Mouse (Mus musculus): ENCODE results near the gene Pakap. TPM values are rescaled to one million over a fixed set of nuclear protein-coding genes. Genes with fewer than 3 reads are reported as not detected.
"Not testable (repeated sequence)": the region's sequence is repeated elsewhere in the genome, so short reads cannot be mapped to it uniquely, and the experiment has no call there.

Gene Pakap
- polyA plus RNA-seq, 1 experiment: 6.3 TPM

DNA sequence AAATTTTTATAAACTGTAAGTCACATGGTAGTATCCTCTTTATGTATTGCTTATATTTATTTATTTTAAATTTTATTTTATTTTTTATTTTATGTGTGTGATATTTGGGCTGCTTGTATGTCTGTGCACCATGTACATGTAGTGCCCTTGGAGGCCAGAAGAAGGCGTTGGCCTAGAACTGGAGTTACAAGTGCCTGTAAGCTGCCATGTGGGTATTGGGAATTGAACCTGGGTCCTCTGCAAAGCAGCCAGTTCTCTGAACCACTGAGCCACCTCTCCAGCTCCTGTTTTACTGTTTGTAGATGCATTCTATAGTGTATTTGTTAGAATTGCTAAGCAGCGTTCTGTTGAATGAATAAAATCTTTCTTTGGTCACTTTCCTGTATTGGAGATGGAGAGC is 320.3 kb downstream of the Pakap start:
- 99% methylated on average over 2 of the region's 2 CpGs for WGBS
- no peak overlapping the region for H3K4me3 ChIP-seq (replicated peaks; ENCODE audit: insufficient read depth, low read depth, low read length)
- no peaks in the 10 kb centered on the region; the same call in 1 of the 2 replicates for H3K4me1 ChIP-seq (ENCODE audit: control insufficient read depth, insufficient read depth, low read length)
- H3K27ac ChIP-seq (ENCODE audit: insufficient read depth, low read length): no peak overlapping the region
- no peak for DNase-seq
- TF ChIP-seq CTCF (IDR thresholded peaks at IDR 0.05; ENCODE audit: borderline replicate concordance, insufficient read depth, low read depth, low read length): no peak
- H3K27me3 ChIP-seq (ENCODE audit: control insufficient read depth, insufficient read depth, low read length): no peaks in the 10 kb centered on the region

DNA sequence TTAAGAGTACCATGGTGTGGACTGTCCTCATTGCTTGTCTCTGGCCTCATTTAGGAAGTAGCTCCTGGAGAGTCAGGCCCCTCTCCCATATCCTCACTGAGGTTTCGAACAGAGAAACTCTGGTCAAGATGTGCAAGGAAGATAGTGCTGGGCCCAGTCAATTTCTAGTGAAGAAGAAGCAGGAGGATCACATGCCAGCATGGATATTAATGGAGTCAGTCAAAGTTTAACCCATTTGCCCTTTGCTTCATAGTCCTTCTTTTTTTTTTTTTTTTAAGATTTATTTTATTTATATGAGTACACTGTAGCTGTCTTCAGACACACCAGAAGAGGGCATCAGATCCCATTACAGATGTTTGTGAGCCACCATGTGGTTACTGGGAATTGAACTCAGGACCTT is 321.0 kb downstream of the Pakap start:
- not testable (repeated sequence) for H3K4me3 ChIP-seq (replicated peaks; ENCODE audit: insufficient read depth, low read depth, low read length)

DNA sequence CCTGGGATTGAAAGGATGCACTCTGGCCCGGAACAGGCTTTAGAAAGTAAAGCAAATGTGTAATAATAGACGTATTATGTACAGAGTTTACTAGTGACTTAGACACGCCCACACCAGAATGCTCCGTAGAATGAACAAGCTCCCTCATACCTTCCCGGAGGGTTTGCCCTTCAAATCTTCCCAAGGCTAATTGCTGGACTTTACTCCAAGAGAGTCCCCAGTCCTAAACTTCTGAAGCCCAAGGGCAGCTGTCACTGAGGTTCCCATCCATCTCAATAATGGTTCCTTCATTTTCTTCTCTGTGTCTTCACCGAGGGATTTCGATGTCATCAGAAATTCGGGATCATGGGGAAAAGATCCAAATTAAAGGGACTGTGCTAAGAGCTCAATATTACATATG is 321.8 kb downstream of the Pakap start:
- no peaks in the 10 kb centered on the region; the same call in 1 of the 2 replicates for H3K4me1 ChIP-seq (ENCODE audit: control insufficient read depth, insufficient read depth, low read length)
- DNase-seq: no peak
- H3K4me3 ChIP-seq (replicated peaks; ENCODE audit: insufficient read depth, low read depth, low read length): no peak overlapping the region
- TF ChIP-seq POLR2A (IDR thresholded peaks at IDR 0.05; ENCODE audit: borderline replicate concordance, insufficient read depth, low read length): no peak
- no peak for TF ChIP-seq CTCF (IDR thresholded peaks at IDR 0.05; ENCODE audit: borderline replicate concordance, insufficient read depth, low read depth, low read length)
- no peak overlapping the region for H3K27ac ChIP-seq (ENCODE audit: insufficient read depth, low read length)
- WGBS: 92% methylated on average over 8 of the region's 8 CpGs
- no peaks in the 10 kb centered on the region for H3K27me3 ChIP-seq (ENCODE audit: control insufficient read depth, insufficient read depth, low read length)

More for the DNA sequence above, 321.0 kb downstream of the Pakap start:
- DNase-seq; H3K4me1 ChIP-seq (ENCODE audit: control insufficient read depth, insufficient read depth, low read length); H3K27me3 ChIP-seq (ENCODE audit: control insufficient read depth, insufficient read depth, low read length); H3K27ac ChIP-seq (ENCODE audit: insufficient read depth, low read length): not testable (repeated sequence)
- WGBS: 94% methylated on average over 1 of the region's 1 CpGs

DNA sequence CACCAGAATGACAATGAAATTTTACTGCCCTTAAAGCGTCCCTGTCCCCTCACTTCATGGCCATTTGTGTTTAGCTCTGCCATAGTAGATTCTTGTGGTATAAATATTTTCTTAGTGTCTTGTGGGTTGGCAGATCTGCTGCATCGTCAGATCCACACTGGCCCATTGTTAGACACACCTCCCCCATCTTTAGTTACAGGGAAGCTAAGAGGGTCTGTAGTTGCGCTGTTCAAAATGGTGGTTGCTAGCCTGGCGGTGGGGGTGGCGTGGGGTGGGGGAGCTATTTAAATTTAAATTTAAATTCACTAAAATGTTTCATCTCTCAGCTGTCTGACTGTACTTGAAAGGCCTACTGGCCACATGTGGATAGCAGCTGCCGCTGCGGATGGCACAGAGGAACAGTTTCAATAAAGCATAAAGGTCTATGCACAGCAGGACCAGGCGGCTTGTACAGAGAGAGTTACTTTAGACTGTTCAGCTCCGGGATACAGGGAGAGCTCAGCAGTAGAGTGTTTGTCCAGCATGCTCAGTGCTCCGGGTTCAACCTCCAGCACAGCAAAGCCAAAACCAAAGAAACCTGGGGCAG is 324.1 kb downstream of the Pakap start:
- Histone ChIP-seq H3K4me1 (ENCODE audit: control insufficient read depth, insufficient read depth, low read length) (no peaks in the 10 kb centered on the region; the same call in 1 of the 2 replicates), H3K27me3 (ENCODE audit: control insufficient read depth, insufficient read depth, low read length) (no peaks in the 10 kb centered on the region), H3K27ac (ENCODE audit: insufficient read depth, low read length) (no peak overlapping the region), H3K4me3 (replicated peaks; ENCODE audit: insufficient read depth, low read depth, low read length) (no peak overlapping the region)
- 32% methylated on average over 10 of the region's 10 CpGs for WGBS
- no peak for TF ChIP-seq POLR2A (IDR thresholded peaks at IDR 0.05; ENCODE audit: borderline replicate concordance, insufficient read depth, low read length)
- no peak for TF ChIP-seq CTCF (IDR thresholded peaks at IDR 0.05; ENCODE audit: borderline replicate concordance, insufficient read depth, low read depth, low read length)
- no peak for DNase-seq

DNA sequence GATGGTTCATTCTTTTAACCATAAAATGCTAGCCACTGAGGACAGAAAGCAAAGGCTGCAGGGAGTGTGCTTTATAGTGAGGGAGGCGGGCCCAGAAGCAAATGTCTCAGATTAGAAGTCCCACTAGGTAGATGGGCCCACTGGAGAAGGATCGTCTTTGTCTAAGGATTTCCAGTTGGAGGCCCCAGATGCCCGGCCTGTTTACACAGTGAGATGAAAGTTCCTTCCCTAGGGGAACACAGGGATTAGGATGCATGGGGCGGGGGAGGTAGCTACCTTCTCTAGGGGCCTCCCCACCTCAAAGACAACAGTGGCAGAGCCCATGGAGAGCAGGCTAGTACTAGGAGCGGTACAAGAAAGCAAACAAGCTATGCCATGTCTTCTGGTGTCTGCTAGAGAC is 327.2 kb downstream of the Pakap start:
- WGBS: 60% methylated on average over 5 of the region's 5 CpGs
- H3K27me3 ChIP-seq (ENCODE audit: control insufficient read depth, insufficient read depth, low read length): no peaks in the 10 kb centered on the region
- no peak overlapping the region for H3K27ac ChIP-seq (ENCODE audit: insufficient read depth, low read length)
- no peak overlapping the region for H3K4me3 ChIP-seq (replicated peaks; ENCODE audit: insufficient read depth, low read depth, low read length)
- DNase-seq: no peak
- TF ChIP-seq CTCF (IDR thresholded peaks at IDR 0.05; ENCODE audit: borderline replicate concordance, insufficient read depth, low read depth, low read length): no peak
- TF ChIP-seq POLR2A (IDR thresholded peaks at IDR 0.05; ENCODE audit: borderline replicate concordance, insufficient read depth, low read length): no peak
- H3K4me1 ChIP-seq (ENCODE audit: control insufficient read depth, insufficient read depth, low read length): no peaks in the 10 kb centered on the region

DNA sequence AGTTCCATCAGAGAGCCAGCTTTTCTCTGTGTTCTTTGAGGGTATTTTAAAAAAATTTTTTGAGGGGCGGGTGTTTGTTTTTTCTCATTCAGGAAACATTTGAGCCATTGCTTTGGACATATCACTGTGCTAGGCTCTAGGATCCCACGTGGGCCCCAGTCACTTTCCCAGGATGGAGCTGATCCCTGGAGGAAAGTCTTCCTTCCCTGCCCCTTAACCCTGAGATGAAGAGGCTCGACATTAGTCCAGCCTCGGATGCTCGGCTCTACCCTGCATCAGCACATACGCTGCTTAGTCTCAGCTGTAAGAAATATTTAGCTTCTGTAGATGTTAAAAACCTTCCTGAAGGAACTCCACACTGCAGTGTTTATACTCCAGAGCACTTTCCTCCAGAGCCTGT is 327.9 kb downstream of the Pakap start:
- H3K4me3 ChIP-seq (replicated peaks; ENCODE audit: insufficient read depth, low read depth, low read length): no peak overlapping the region
- H3K4me1 ChIP-seq (ENCODE audit: control insufficient read depth, insufficient read depth, low read length): no peaks in the 10 kb centered on the region

DNA sequence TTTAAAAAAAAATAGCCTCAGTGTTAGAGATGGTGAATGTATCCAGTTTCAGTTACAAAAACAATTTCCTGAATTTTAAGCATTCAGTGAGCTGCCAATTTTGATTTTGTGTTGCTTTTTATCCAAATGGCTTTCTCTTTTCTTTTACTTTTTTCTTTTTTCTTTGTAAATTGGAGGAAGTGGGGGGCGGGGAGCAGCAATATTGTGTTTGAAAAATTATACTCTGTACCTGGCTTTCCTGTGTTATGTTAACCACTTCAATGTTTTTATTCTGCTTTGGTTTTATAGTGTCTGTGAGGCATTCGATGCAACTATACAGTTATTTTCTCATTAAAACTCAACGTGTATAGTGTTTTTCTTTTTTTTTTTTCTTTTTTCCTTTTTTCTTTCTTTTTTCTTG is 328.7 kb downstream of the Pakap start:
- Histone ChIP-seq H3K27ac (ENCODE audit: insufficient read depth, low read length) (no peak overlapping the region), H3K4me1 (ENCODE audit: control insufficient read depth, insufficient read depth, low read length) (no peaks in the 10 kb centered on the region), H3K27me3 (ENCODE audit: control insufficient read depth, insufficient read depth, low read length) (no peaks in the 10 kb centered on the region), H3K4me3 (replicated peaks; ENCODE audit: insufficient read depth, low read depth, low read length) (no peak overlapping the region)
- no peak for DNase-seq
- TF ChIP-seq CTCF (IDR thresholded peaks at IDR 0.05; ENCODE audit: borderline replicate concordance, insufficient read depth, low read depth, low read length) (no peak), POLR2A (IDR thresholded peaks at IDR 0.05; ENCODE audit: borderline replicate concordance, insufficient read depth, low read length) (no peak)
- WGBS: 84% methylated on average over 3 of the region's 3 CpGs

More for the DNA sequence above, 327.9 kb downstream of the Pakap start:
- DNase-seq: no peak
- Histone ChIP-seq H3K27me3 (ENCODE audit: control insufficient read depth, insufficient read depth, low read length) (no peaks in the 10 kb centered on the region), H3K27ac (ENCODE audit: insufficient read depth, low read length) (no peak overlapping the region)
- WGBS: 75% methylated on average over 6 of the region's 6 CpGs
- no peak for TF ChIP-seq CTCF (IDR thresholded peaks at IDR 0.05; ENCODE audit: borderline replicate concordance, insufficient read depth, low read depth, low read length)
- TF ChIP-seq POLR2A (IDR thresholded peaks at IDR 0.05; ENCODE audit: borderline replicate concordance, insufficient read depth, low read length): no peak

DNA sequence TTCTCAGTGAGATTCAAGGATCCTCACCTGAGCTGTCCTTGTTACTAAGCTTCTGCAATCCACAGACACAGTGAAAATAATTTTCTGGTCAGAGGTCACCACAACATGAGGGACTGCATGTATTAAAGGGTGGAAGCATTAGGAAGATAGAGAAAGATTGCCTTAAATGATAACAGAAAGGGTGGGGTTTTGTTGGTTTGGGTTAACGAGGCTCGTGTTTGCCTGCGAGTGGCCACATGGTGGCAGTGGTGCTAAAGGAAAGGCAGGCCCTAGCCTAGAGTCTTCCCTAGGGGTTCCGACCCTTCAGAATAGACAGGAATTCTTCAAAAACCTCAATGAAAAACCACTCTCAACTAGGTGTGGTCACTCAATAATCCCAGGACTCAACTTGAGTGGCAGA is 333.2 kb downstream of the Pakap start:
- Histone ChIP-seq H3K4me1 (ENCODE audit: control insufficient read depth, insufficient read depth, low read length) (no peaks in the 10 kb centered on the region), H3K4me3 (replicated peaks; ENCODE audit: insufficient read depth, low read depth, low read length) (no peak overlapping the region), H3K27me3 (ENCODE audit: control insufficient read depth, insufficient read depth, low read length) (no peaks in the 10 kb centered on the region), H3K27ac (ENCODE audit: insufficient read depth, low read length) (no peak overlapping the region)
- TF ChIP-seq CTCF (IDR thresholded peaks at IDR 0.05; ENCODE audit: borderline replicate concordance, insufficient read depth, low read depth, low read length) (peak; percentile 90), POLR2A (IDR thresholded peaks at IDR 0.05; ENCODE audit: borderline replicate concordance, insufficient read depth, low read length) (no peak)
- WGBS: 6% methylated on average over 4 of the region's 4 CpGs
- peak; percentile 23 to 47 for DNase-seq

All from cerebellum, adult 2 months (tissue).